Mouse (Mus musculus) heart, embryonic 13.5 days (tissue): ENCODE measurements around the gene Atp13a2. TPM values are rescaled to one million over a fixed set of nuclear protein-coding genes. Genes with fewer than 3 reads are reported as not detected.

Experiments
- ATAC-seq: fragments of 200-750 bp; cut with Nextera tagmentation; 2 replicates; pipeline ENCODE4 v1.8.0; 2017; ENCODE audit warnings: moderate TSS enrichment; ENCODE audit not compliant: insufficient number of reproducible peaks, low FRiP score, low TSS enrichment; ENCODE audit errors: extremely low read depth
- H3K27ac ChIP-seq: fragments of 300-500 bp; sonication (generic); replicated peaks from 2 replicates; pipeline ENCODE4 v1.5.1; 2015; ENCODE audit warnings: moderate library complexity, mild to moderate bottlenecking, inconsistent platforms
- H3K27me3 ChIP-seq: fragments of 300-500 bp; sonication (generic); replicated peaks from 2 replicates; pipeline ENCODE4 v1.6.1; 2015; ENCODE audit warnings: mild to moderate bottlenecking, inconsistent platforms
- H3K36me3 ChIP-seq: fragments of 300-500 bp; sonication (generic); 2 replicates; pipeline ENCODE4 v1.6.1; 2015; ENCODE audit warnings: mild to moderate bottlenecking, inconsistent platforms
- H3K4me1 ChIP-seq: fragments of 300-500 bp; sonication (generic); 2 replicates; pipeline ENCODE4 v1.6.1; 2015; ENCODE audit warnings: inconsistent platforms
- H3K4me2 ChIP-seq: fragments of 300-500 bp; sonication (generic); 2 replicates; pipeline ENCODE4 v1.6.1; 2015; ENCODE audit warnings: inconsistent platforms, mild to moderate bottlenecking, moderate library complexity
- H3K4me3 ChIP-seq: fragments of 300-500 bp; sonication (generic); 2 replicates; pipeline ENCODE4 v1.5.1; 2015; ENCODE audit warnings: moderate library complexity, mild to moderate bottlenecking, inconsistent platforms
- H3K9ac ChIP-seq: fragments of 300-500 bp; sonication (generic); 2 replicates; pipeline ENCODE4 v1.6.1; 2015; ENCODE audit warnings: inconsistent platforms, mild to moderate bottlenecking, moderate library complexity
- H3K9me3 ChIP-seq: fragments of 300-500 bp; sonication (generic); 2 replicates; pipeline ENCODE4 v1.6.1; 2016; ENCODE audit warnings: inconsistent platforms
- WGBS: fragments of 180-500 bp; shearing (Covaris S2); methylation state at CpG from one replicate; pipeline ENCODE4 v1.1.7; 2015; ENCODE audit warnings: mixed read lengths; 5-methylcytosine and 5-hydroxymethylcytosine counted together
- polyA plus RNA-seq: library from polyadenylated mRNA; unstranded; fragments of >200 nt; fragmentation: Nextera tagmentation; extraction: Ambion mirVana; gene quantifications from 2 replicates; pipeline ENCODE4 v1.2.1, GENCODE M21; 2015

Atp13a2 gene
- polyA plus RNA-seq, 1 experiment from 2014 or later: 29.4 TPM

DNA sequence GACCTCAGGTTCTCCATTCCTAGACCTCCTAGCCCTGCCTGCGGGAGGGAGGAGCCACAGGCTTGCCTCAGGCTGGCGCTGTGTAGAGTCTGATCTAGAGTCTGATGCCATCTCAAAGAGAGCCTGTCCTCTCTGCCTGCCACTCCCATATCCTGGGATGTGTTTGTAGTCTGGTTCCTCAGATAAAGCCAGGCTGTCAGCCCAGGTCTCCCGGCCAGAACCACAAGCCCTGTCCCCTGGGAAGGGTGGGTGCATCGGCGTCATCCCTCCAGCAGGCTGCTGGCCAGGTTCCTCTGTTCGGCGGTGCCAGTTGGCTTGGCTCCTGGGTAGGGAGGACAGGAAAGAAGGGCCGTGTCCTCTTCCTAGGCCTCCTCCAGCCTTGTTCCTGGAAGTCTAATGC is 21.4 kb downstream of the Atp13a2 start:
- Histone ChIP-seq H3K4me3 (no peak overlapping the region), H3K4me1 (peaks cover 26% of the 10 kb centered on the region), H3K36me3 (peaks cover 52% of the 10 kb centered on the region), H3K9me3 (no peaks in the 10 kb centered on the region), H3K4me2 (no peak overlapping the region), H3K27ac (no peak overlapping the region; the same call in 1 of the 2 replicates), H3K27me3 (no peaks in the 10 kb centered on the region), H3K9ac (no peak overlapping the region)
- WGBS: 68% methylated on average over 8 of the region's 8 CpGs
- ATAC-seq: no peak

DNA sequence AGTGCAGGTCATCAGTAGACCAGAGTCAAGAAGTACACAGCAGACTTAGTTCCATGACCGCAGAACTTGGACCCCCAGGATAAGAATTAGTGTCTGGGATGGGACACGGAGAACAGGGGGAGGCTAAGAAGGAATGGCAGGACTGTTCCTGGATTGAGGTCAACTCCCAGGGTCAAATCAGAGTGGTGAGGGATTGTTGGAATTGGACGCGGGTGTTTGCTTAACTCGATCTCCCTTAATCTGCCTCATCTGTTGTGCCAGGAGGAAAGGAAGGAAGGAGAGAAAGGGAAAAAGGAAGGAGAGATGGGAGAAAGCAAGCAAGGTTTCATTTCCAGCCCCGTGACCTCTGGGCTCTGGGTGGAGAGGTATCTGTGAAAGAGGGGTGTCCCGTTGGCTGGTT is 23.4 kb downstream of the Atp13a2 start, which contains the start of gene Mfap2:
Gene Mfap2, plus strand, starts transcription at position 301 of the 400 bp plus-strand sequence.
- Histone ChIP-seq H3K4me3 (peak within 1 kb of the TSS; percentile 78), H3K27me3 (no peaks in the 10 kb centered on the region), H3K27ac (peak within 1 kb of the TSS; percentile 79), H3K36me3 (peaks cover 52% of the 10 kb centered on the region), H3K9ac (peak within 1 kb of the TSS; percentile 89), H3K4me2 (peak within 1 kb of the TSS; percentile 76), H3K4me1 (peaks cover 33% of the 10 kb centered on the region), H3K9me3 (no peaks in the 10 kb centered on the region)
- 15% methylated on average over 7 of the region's 7 CpGs for whole genome bisulfite sequencing
- no peak for ATAC-seq

DNA sequence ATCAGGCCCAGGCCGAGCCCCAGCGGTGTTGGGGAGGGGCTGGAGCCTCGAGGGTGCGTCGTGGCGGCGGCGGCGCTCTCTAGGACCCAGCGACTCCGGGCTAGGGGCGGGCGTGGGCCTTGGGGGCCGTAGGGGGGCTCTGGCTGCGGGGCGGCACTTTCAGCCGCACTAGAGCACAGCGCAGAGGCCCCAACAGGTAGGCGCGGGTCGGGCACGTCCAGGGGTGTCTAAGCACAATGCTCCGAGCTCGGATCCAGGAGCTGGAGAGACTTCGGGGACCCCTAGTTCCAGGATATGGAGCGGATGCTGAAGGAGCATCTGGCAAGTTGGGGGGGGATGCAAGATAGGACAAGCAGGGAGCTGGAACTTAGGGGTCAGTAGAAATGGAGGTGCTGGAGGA is 23.9 kb downstream of the Atp13a2 start:
- 1% methylated on average over 25 of the region's 26 CpGs for WGBS
- H3K36me3 ChIP-seq: peaks cover 52% of the 10 kb centered on the region
- peaks cover 37% of the 10 kb centered on the region for H3K4me1 ChIP-seq
- peak overlapping the region; percentile 79 for H3K27ac ChIP-seq
- no peak for ATAC-seq
- H3K4me3 ChIP-seq: peak overlapping the region; percentile 78
- no peaks in the 10 kb centered on the region for H3K27me3 ChIP-seq
- no peaks in the 10 kb centered on the region for H3K9me3 ChIP-seq
- peak overlapping the region; percentile 89 for H3K9ac ChIP-seq
- peak overlapping the region; percentile 76 for H3K4me2 ChIP-seq

DNA sequence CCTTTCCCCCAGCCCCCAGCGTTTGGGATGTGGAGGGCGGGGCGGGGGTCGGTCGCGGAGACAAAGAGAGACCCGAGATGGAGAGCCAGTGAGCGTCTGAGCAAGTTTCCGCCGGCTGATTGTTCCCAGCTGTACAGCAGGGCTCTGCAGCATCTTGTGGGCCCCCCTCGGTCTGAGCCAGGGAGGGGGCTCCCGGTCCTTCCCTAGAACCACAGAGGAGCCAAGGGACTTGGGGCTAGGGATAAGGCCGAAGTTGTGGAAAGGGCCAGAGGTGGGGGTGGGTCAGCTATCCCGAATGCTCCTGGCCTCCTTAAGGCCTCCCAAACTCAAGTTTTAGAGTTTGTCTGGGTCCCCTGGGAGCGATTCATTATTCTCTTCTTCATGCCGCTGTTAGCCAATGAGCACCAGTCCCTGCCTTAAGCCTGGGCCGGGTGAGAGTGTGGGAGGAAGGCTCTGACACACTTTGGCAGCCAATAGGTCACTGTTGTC is 24.3 kb downstream of the Atp13a2 start:
- WGBS: under 1% methylated on average over 17 of the region's 17 CpGs
- Histone ChIP-seq H3K4me2 (peak overlapping the region; percentile 76), H3K27me3 (no peaks in the 10 kb centered on the region), H3K9ac (peak overlapping the region; percentile 89), H3K27ac (peak overlapping the region; percentile 79), H3K4me1 (peaks cover 41% of the 10 kb centered on the region), H3K9me3 (no peaks in the 10 kb centered on the region), H3K4me3 (peak overlapping the region; percentile 78), H3K36me3 (peaks cover 52% of the 10 kb centered on the region)
- no peak for ATAC-seq

DNA sequence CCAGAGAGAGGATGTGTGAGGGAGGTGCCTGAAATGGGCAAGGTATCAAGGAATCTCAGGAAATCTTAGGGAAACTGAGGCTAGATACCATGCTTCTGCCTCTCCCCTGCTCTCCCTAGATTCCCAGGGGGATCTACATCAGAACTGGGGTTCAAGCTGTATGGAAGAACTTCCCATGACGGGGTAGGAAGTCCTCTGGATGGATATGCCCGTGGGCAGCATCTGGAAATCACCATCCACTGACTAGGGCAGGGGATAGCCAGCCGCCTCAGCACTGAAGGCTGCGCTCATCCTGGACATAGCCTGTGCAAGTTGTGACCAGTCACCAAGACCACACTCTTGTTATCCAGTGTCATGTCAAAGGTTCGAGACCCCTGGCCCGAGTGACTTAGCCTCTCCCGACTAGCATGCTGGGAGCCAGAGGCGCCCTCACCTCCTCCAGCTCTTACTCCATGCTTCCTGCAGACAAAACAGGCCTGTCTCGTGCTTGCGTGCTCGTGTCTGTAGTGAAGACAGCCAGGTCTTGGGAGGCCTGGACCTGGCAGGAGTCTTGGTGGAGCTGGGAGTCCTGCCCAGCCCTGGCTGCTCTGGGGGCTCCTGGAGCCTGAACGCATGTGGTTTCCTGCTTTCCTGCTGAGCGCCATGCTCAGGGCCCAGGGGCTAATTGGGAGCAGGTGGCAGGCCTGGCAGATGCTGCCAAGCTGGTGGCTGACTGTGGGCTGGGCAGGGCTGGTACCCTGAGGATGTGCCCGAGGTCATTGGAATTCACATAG is 25.1 kb downstream of the Atp13a2 start:
- Histone ChIP-seq H3K4me1 (peaks cover 49% of the 10 kb centered on the region), H3K4me3 (peak overlapping the region; percentile 78), H3K36me3 (peaks cover 50% of the 10 kb centered on the region), H3K9ac (peak overlapping the region; percentile 89), H3K27me3 (no peaks in the 10 kb centered on the region), H3K9me3 (no peaks in the 10 kb centered on the region), H3K4me2 (peak overlapping the region; percentile 76), H3K27ac (peak overlapping the region; percentile 79)
- WGBS: 46% methylated on average over 14 of the region's 14 CpGs
- no peak for ATAC-seq

DNA sequence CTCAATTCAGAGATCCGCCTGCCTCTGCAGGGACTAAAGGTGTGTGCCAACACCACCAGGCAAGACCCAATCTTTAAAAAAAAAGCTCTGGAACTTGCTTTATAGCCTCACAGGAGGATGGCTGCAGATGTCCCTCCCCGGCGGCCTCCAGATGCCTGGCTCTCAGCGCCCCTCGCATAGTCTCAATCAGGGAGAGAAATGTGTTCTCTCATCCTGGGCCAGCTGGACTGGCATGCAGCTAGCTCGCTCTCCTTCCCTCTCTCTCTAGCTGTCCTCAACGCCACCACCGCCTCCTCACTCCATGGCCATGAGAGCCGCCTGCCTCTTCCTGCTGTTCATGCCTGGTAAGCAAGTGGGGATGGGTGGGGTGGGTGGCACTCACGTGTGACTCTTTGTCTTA is 25.9 kb downstream of the Atp13a2 start:
- H3K36me3 ChIP-seq: peaks cover 44% of the 10 kb centered on the region
- peak overlapping the region; percentile 76 for H3K4me2 ChIP-seq
- H3K4me3 ChIP-seq: peak overlapping the region; percentile 78; the same call in 1 of the 2 replicates
- no peaks in the 10 kb centered on the region for H3K27me3 ChIP-seq
- peaks cover 57% of the 10 kb centered on the region for H3K4me1 ChIP-seq
- peak overlapping the region; percentile 89; the same call in 1 of the 2 replicates for H3K9ac ChIP-seq
- H3K27ac ChIP-seq: 0 out of 2 replicates have a peak overlapping the region, but pooled peaks have one; percentile 79
- H3K9me3 ChIP-seq: no peaks in the 10 kb centered on the region
- no peak for ATAC-seq
- 75% methylated on average over 10 of the region's 10 CpGs for WGBS

DNA sequence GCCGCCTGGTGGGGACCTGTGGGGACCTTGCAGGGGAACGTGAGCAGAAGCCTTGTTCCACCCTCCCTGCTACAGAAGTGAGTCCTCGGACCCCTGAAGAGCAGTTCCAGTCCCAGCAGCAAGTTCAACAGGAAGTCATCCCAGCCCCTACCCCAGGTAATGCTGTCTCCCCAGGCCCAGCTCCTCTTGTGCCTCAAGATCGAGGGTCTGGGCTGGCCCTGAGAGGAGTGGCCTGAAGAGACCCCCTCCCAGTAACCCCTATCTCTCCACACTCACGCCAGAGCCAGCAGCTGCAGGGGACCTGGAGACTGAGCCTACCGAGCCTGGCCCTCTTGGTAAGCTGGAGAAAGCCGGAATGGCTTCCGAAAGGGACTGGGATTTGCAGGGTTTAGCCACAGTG is 27.4 kb downstream of the Atp13a2 start:
- 67% methylated on average over 8 of the region's 8 CpGs for WGBS
- Histone ChIP-seq H3K4me2 (no peak overlapping the region), H3K4me3 (no peak overlapping the region), H3K36me3 (peaks cover 48% of the 10 kb centered on the region), H3K9ac (no peak overlapping the region), H3K27ac (no peak overlapping the region), H3K4me1 (peaks cover 64% of the 10 kb centered on the region), H3K27me3 (no peaks in the 10 kb centered on the region), H3K9me3 (no peaks in the 10 kb centered on the region)
- ATAC-seq: no peak

DNA sequence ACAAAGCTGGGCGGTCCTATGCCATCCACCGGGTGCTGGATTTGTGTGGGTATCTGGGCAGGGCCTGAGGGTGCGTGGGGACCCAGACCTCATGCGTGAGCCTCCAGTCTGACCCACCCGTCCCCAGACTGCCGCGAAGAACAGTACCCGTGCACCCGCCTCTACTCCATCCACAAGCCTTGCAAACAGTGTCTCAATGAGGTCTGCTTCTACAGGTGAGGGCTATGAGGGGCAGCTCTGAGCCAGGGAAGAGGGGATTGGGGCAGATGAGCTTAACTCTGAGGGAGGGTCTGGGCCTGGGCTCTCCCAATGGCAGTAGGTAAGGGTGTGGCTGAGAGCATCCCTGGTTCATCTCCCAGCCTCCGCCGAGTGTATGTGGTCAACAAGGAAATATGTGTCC is 28.2 kb downstream of the Atp13a2 start:
- H3K9ac ChIP-seq: no peak overlapping the region
- no peak for ATAC-seq
- no peak overlapping the region for H3K4me2 ChIP-seq
- H3K9me3 ChIP-seq: no peaks in the 10 kb centered on the region
- 91% methylated on average over 11 of the region's 11 CpGs for WGBS
- no peaks in the 10 kb centered on the region for H3K27me3 ChIP-seq
- H3K4me1 ChIP-seq: peaks cover 65% of the 10 kb centered on the region
- H3K27ac ChIP-seq: no peak overlapping the region
- peaks cover 52% of the 10 kb centered on the region for H3K36me3 ChIP-seq
- H3K4me3 ChIP-seq: no peak overlapping the region

DNA sequence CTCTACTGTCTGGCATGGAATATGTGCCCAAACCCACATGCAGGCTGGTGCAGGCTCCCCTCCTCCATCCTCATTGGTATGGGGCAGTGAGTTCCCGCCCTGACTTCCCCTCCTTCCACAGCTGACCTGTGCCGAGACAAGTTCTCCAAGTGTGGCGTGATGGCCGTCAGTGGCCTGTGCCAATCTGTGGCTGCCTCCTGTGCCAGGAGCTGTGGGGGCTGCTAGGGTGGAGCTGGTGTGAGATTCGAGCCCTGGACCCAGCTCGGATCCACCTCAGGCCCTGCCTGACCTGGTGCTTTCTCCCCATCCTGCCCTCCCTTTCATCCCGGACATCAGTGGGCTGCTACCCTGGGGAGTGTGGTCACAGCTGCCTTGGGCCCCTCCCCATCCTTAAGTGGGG is 28.7 kb downstream of the Atp13a2 start:
- no peak for ATAC-seq
- Histone ChIP-seq H3K9ac (peak overlapping the region; percentile 34; the same call in 1 of the 2 replicates), H3K9me3 (no peaks in the 10 kb centered on the region), H3K4me3 (no peak overlapping the region), H3K27ac (no peak overlapping the region; the same call in 1 of the 2 replicates), H3K4me1 (peaks cover 65% of the 10 kb centered on the region), H3K27me3 (no peaks in the 10 kb centered on the region), H3K36me3 (peaks cover 56% of the 10 kb centered on the region), H3K4me2 (no peak overlapping the region)
- 60% methylated on average over 7 of the region's 7 CpGs for whole genome bisulfite sequencing

DNA sequence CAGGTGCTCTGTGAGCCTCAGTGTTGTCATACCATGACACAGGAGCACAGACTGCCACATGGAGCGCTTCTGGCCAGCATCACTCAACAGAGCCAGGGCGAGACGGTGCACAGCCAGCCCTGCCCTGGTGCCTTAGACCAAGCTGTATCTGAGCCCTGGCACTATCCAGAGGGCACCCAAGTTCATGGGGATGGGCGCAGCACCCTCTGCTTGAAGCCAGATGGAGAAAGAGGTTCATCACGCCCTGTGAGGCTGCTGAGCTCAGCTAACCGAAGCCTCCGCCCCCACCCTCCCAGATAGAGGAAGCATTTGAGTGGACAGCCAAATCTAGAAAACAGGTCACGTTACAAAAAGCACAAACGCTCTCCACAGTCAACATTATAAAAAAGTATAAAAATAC is 29.6 kb downstream of the Atp13a2 start:
- H3K36me3 ChIP-seq: peaks cover 56% of the 10 kb centered on the region
- H3K9me3 ChIP-seq: no peaks in the 10 kb centered on the region
- H3K4me1 ChIP-seq: peaks cover 73% of the 10 kb centered on the region
- no peaks in the 10 kb centered on the region for H3K27me3 ChIP-seq
- peak overlapping the region; percentile 28; the same call in 1 of the 2 replicates for H3K9ac ChIP-seq
- H3K4me3 ChIP-seq: no peak overlapping the region
- H3K27ac ChIP-seq: peak overlapping the region; percentile 18
- WGBS: 55% methylated on average over 9 of the region's 9 CpGs
- ATAC-seq: no peak
- H3K4me2 ChIP-seq: no peak overlapping the region

DNA sequence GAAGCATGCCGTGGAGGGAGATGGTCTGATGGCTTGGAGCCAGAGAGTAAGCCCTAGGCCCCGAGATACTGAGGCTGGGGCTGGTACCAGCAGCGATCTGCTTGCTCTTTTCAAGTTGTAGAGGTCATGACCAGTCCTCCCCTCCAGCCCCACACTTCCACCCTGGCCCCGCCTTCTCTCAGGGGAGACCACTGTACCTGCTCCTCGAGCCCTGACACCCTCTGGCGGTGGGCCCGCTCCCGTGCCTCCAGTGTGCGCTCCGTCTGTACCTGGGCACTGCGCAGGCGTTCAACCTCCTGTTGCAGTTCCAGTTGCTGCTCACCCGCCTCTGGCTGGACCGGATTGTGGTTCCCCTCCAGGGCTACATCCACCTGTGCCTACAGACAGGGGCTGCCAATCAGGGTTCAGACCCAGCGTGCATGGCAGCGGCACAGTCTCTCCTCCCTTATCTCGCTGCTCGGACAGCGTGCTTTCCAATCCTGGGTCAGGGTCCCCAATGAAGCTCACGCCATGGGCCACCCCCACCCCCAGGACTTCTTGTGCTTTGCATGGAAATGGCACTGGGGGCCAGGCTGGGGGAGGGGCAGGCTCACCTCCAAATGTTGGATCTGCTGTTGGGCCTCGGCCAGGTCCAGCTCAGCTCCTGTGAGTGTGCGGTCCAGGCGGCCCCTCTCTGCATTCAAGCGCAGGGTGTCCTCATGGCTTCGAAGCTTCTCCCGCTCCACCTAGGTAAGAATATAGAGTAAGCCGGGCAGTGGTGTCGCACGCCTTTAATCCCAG is 31.2 kb downstream of the Atp13a2 start:
- Histone ChIP-seq H3K4me1 (peaks cover 69% of the 10 kb centered on the region), H3K27ac (0 out of 2 replicates have a peak overlapping the region, but pooled peaks have one; percentile 18), H3K36me3 (peaks cover 57% of the 10 kb centered on the region)

More for the DNA sequence above, 31.2 kb downstream of the Atp13a2 start:
- H3K4me2 ChIP-seq: no peak overlapping the region
- no peak for ATAC-seq
- no peak overlapping the region for H3K4me3 ChIP-seq
- H3K9ac ChIP-seq: peak overlapping the region; percentile 28; the same call in 1 of the 2 replicates
- no peaks in the 10 kb centered on the region for H3K9me3 ChIP-seq
- no peaks in the 10 kb centered on the region for H3K27me3 ChIP-seq
- WGBS: 73% methylated on average over 29 of the region's 29 CpGs
